In the genomic region with DNA sequence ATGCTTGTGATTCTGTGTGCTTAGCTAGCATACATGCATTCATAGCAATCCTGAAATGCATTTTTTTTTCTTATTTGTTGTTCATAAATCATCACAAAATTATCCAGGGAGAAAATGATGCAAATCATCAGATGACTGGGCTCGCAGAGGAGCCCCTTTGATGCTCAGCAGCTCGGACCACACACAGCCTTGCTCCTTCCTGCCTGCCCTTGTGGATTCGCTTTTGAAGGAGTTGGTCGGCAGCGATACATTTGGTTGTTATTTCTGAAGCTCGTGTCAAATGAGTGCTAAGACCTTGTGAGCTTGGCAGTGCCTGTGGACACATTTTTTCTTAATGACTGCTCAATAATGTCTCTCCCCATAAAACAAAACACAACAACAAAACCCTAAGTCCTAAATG, we compare ENCODE assay signal across 16 mouse cellular contexts.
"Had no signal": no experiment of that assay in that cellular context is flagged by ENCODE, and none has a peak within 500 bp of the region (broad histone marks: within the 10 kb centered on the region; RNA-seq: fewer than 3 reads in every experiment).

No protein-coding gene starts in this region.

- H3K4me3 ChIP-seq: intestine, embryonic 15.5 days; left cerebral cortex, adult 2 months; limb, embryonic 10.5 days; liver, embryonic 15.5 days; megakaryocyte, embryonic 14.5 days; neural tube, embryonic 13.5 days had no signal

- H3K36me3 ChIP-seq: intestine, embryonic 15.5 days; limb, embryonic 10.5 days; liver, embryonic 15.5 days; neural tube, embryonic 13.5 days had no signal

- H3K4me1 ChIP-seq: intestine, embryonic 15.5 days; neural tube, embryonic 13.5 days had no signal

- H3K27ac ChIP-seq: intestine, embryonic 15.5 days; left cerebral cortex, adult 2 months; limb, embryonic 10.5 days; liver, embryonic 15.5 days; macrophage; neural tube, embryonic 13.5 days had no signal

- H3K9me3 ChIP-seq: intestine, embryonic 15.5 days; limb, embryonic 10.5 days; liver, embryonic 15.5 days; megakaryocyte, embryonic 14.5 days; neural tube, embryonic 13.5 days had no signal

- DNase-seq: kidney, adult 18-20 months; lung, postnatal 10 days; retina, postnatal 1 day; right cerebral cortex, postnatal 4 days; spleen, adult 18-20 months; thymus, postnatal 14 days had no signal

- ATAC-seq: intestine, embryonic 15.5 days; midbrain, embryonic 16.5 days had no signal

- H3K4me2 ChIP-seq: intestine, embryonic 15.5 days; liver, embryonic 11.5 days; liver, embryonic 15.5 days; midbrain, embryonic 11.5 days; neural tube, embryonic 13.5 days had no signal

- H3K9ac ChIP-seq: intestine, embryonic 15.5 days; liver, embryonic 15.5 days; neural tube, embryonic 13.5 days had no signal

- H3K27me3 ChIP-seq: intestine, embryonic 15.5 days; liver, embryonic 15.5 days; megakaryocyte, embryonic 14.5 days; neural tube, embryonic 13.5 days had no signal
